Mouse (Mus musculus) layer of hippocampus, postnatal 14 days (tissue): ENCODE data around the gene Clstn2. TPM values are rescaled to one million over a fixed set of nuclear protein-coding genes. Genes with fewer than 3 reads are reported as not detected.

Experiments used
- DNase-seq, 2 experiments: peaks; one replicate each; pipeline ENCODE4 v3.0.0; 2021 to 2022; ENCODE audit warnings: low spot score in 2 of 2, mixed read lengths in 1 of 2
- total RNA-seq, 2 experiments: library from RNA; stranded (reverse); gene quantifications; 2 replicates each; pipeline ENCODE4 v1.2.3; 2021

The Clstn2 gene
- total RNA-seq, 2 experiments from 2014 or later, result 152 to 159 TPM

GRCm38 (mm10) chr9:97490591-97491176, 542.3 kb downstream of the Clstn2 start:
- DNase-seq, result no peak

- no peak for DNase-seq
Observed at GRCm38 (mm10) chr9:97486826-97487225, 546.2 kb downstream of the Clstn2 start.

GRCm38 (mm10) chr9:97481187-97481586, 551.8 kb downstream of the Clstn2 start:
- DNase-seq, result no peak

- DNase-seq, result no peak
Observed at GRCm38 (mm10) chr9:97476961-97477360, 556.0 kb downstream of the Clstn2 start.

- no peak for DNase-seq
Observed at GRCm38 (mm10) chr9:97476456-97476855, 556.5 kb downstream of the Clstn2 start.

- no peak for DNase-seq
Observed at GRCm38 (mm10) chr9:97474896-97475295, 558.1 kb downstream of the Clstn2 start.

- no peak for DNase-seq
Observed at GRCm38 (mm10) chr9:97471014-97471591, 561.9 kb downstream of the Clstn2 start.

GRCm38 (mm10) chr9:97460452-97460851, 572.5 kb downstream of the Clstn2 start:
- no peak for DNase-seq

GRCm38 (mm10) chr9:97459745-97460144, 573.2 kb downstream of the Clstn2 start:
- no peak for DNase-seq

GRCm38 (mm10) chr9:97449316-97450050, 583.5 kb downstream of the Clstn2 start:
- DNase-seq, result peak; percentile 46 to 83

GRCm38 (mm10) chr9:97439872-97440636, 592.9 kb downstream of the Clstn2 start:
- DNase-seq, result no peak

- no peak for DNase-seq
Observed at GRCm38 (mm10) chr9:97434666-97435065, 598.3 kb downstream of the Clstn2 start.

- DNase-seq, result no peak
Observed at GRCm38 (mm10) chr9:97429885-97430449, 603.0 kb downstream of the Clstn2 start.

- DNase-seq, result peak; percentile 41 to 74
Observed at GRCm38 (mm10) chr9:97428127-97428526, 604.9 kb downstream of the Clstn2 start.

- no peak for DNase-seq
Observed at GRCm38 (mm10) chr9:97420896-97421295, 612.1 kb downstream of the Clstn2 start.

GRCm38 (mm10) chr9:97414876-97415668, 617.9 kb downstream of the Clstn2 start:
- peak; percentile 23 to 54 for DNase-seq

- no peak for DNase-seq
Observed at GRCm38 (mm10) chr9:97408142-97408541, 624.8 kb downstream of the Clstn2 start.
